Mouse (Mus musculus) cerebellum, postnatal 25 days (tissue): ENCODE measurements around the gene Nek2.

ENCODE experiments used
- DNase-seq, 2 experiments: peaks; one replicate each; pipeline ENCODE4 v3.0.0; 2021; ENCODE audit warnings: mixed read lengths in 2 of 2

Nek2 gene

DNA sequence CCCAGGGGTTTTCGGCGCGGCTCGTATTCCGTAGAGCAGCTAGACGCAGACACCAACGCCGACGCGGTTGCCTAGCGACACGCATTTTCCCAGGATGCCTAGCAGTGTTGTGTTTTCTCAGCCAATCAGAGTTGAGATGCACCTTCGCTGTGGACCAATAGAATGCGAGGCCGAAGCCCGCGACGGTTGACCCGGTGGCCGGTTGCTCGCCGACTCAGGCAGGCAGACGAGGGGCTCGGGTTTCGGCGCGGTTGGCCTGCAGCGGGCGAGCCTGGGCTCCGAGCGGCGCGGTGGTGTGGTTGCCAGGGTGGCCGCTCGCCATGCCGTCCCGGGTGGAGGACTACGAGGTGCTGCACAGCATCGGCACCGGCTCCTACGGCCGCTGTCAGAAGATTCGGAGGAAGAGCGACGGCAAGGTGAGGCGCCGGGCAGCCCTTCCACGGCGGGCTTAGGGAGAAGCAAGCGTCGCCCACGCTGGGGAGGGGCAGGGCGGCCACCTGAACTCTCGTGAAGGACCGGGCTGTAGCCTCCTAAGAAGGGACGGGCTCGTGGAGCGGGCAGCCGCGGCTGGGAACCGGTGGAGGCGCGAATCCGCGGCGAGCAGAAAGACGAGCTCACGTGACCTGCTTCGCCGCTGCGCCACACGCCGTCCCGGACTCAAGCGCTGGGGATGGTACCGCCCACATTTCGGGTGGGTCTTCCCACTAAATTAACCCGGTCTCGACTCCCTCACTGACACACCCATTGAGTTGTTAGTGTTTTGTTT is at the start of gene Nek2:
Gene Nek2 (plus strand): TSS at position 119 of the 766 bp plus-strand sequence.
- peak; percentile 96 for DNase-seq

DNA sequence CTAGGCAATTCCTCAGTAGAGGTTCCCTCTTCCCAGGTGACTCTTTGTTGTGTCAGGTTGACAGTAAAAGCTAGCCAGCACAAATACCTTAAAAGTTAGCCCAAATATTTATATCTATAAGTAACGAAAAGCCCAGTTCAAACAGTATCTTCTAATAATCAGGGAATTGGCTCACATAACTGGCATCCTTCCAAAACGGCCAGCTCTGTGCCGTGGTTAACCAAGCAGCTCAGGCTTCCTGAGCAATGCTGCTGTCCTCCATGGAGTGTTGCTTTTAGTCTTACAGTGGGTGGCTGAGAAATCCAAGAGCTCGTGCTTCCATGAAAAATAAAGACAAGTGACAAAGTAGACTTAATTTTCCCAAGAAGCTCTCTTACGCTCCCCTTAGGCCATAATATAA is 47.1 kb upstream of the Nek2 start:
- peak in 1 of 2 experiments; percentile 61 for DNase-seq

DNA sequence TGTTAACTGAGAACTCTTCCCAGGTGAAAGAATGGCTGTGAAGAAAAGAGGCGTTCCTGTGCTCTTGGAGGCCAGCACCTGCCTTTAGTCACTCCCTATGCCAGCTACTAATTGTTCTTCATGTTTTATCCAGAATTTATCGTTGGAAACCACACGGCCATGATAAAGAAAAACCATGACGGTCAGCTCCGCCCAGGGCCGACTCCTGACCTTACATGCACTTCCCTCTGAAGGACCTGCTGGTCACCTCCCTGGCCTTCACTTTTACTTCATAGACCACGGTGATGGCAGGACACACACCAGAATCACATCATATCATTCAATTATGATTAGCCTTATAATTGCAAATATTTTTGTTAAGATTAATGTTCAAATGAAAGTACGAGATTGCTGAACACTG is 46.1 kb upstream of the Nek2 start:
- no peak for DNase-seq

DNA sequence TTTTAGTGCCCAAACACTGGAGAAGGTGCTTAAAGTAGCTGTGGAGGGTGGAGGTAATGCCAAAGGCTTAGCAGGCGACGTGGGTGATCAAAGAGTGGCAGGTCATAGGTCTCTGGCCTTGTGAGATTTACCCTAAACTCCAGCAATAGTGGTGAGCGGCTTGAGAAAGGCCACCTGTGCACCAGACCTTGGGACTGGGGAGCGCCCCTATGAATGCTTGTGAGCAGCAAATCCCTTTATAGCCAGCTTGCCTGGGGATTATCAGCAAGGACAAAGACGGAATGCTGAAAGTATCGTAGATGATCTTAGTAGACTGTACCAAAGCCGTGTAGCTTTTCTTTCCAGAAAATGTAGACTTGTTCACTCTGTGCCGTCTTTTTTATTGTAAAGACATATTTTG is 43.7 kb upstream of the Nek2 start:
- no peak for DNase-seq

DNA sequence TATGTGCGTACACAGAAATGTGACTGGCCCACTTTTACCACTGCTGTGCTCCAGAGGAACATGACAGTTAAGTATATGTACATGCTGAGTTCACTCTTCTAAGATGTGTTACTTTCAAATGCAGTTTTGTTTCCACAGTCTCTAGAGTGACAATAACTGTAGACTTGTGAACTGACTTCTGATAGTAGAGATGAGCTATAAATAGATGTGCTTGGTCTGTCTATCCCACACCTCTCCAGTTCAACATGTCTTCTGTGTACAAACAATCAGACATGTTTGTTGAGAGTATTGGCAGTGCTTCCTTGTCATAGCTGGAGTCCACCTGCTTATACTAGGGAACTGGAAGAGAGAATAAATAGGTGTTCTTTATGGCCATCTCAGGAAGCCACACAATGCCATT is 40.8 kb upstream of the Nek2 start:
- no peak for DNase-seq

DNA sequence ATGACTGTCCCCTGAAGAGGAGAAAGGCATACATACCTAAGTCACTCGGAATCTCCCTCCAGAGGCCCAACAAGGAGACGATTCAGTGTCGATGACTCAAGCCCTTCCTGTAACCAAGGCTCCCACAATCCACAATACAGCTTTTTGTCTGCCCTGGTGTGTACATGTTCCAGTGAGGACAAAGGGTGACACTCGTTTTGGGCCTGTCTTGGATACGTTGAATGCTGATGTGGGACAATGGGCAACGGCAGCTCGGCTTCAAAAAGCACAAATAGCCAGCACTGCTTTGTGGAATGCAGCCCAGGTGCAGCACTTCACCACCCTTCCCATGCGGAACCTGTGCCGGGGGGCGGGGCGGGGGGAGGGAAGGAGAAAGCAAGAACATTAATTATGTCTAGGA is 36.1 kb upstream of the Nek2 start:
- no peak for DNase-seq

DNA sequence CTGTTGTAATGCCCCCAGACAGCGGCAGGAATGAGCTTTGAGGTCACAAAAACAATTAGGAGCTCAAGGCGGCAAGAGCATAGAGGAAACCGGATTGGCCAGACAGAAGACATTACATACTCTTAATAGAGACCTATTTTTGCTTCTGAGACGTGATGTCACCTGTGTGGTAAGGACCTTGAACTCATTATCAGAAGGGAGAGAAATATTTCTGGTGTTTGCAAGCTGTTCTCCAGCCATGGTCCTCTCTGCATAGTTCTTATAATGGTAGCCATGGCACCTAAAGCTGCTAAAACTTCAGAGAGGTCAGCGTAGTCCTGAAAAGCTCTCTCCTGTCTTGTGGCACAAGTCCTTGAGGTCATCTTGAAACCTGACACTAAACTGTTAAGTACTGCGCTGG is 35.0 kb upstream of the Nek2 start:
- DNase-seq: no peak

DNA sequence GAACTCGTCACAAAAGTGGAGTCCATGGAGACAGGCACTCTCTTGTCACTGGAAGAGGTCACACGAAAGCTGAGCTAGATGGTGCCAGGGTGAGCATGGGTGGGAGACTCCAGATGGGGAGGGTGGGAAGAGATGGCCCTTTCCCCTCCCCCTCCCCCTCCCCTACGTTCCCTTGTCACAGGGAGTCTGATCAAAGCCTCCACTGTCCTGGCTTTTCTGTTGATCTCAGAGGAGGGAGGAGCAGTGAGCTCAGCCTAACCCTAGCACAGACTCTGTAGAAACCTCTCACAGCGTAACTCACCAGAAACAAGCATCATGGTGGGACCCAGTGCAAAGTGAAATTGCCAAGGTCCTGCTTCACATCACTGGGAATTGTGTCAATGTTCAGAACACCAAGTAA is 33.9 kb upstream of the Nek2 start:
- no peak for DNase-seq

DNA sequence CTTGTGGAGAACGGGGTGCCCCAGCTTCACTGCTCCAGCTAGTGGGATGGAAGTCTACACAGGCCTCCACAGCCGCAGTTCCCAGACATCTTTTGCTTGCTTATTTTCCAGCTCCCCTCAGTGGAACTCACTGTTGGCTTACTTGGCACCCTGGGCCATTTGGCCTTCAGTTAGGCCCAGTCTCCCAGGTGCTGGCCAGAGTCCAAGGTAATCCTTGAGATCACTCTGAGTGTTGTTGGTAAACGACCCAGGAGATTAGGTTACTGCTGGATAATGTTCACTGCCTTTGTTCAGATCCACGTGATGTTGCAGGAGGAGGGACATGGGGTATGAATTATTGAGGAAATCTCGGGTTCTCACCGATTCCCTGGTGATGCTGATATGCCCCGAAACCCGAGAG is 28.3 kb upstream of the Nek2 start:
- DNase-seq: no peak

DNA sequence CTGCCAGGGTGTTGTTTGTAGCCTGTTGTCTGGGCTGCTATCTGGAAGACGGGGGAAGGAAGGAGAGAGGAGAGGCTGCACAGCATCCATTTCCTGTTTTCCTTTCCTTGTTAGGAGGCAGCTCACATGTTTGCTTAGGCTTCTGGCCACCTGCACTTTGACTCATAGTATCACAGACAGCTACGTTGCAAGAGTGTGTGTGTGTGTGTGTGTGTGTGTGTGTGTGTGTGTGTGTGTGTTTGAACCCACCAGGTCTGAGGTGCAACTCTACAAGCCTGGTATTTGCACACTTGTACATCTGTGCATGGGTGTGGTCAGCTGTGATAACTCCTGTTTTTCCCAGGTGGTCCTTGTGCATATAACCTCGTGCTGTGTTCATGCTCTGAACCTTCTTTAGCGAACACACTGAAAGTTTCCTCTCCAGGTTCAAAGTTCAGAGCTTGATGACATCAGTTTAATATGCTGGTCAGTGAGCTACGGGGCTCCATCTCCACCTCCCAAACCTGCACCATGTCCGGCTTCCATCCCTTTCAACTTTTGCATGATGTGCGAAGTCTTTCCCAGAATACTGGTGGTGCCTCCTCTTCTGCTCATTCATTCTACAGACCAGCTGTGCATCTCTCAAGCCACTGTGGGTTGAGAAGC is 27.2 kb upstream of the Nek2 start:
- DNase-seq: no peak

DNA sequence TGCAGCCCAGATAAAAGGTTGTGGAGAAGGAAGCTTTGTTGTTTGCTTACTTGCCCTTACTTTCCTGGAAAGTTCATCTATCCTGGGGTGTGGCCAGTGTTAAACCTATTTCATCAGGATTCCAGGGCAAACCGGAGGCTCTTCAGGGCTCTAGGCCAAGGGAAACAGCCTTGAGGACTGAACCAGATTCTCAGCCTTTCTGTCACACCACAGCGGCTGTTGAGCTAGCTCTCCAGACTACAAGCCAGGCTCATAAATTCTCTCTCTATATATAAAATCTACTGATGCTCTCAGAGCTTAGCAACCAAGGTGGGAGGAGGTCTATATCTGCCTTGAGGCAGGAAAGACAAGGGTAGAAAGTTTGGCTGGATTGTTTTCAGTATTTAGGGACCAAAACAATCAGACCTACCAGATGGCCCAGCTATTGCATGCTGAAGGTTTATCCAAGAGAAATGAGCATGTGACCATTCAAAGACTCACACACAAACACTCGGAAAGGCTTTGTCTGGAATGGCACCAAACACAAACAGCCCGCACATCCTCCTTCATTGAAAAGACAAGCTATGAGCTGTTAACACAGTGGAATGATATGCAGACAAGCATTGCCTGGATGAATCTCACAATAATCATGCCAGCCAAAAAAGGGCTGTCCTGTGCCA is 24.9 kb upstream of the Nek2 start:
- DNase-seq: no peak

DNA sequence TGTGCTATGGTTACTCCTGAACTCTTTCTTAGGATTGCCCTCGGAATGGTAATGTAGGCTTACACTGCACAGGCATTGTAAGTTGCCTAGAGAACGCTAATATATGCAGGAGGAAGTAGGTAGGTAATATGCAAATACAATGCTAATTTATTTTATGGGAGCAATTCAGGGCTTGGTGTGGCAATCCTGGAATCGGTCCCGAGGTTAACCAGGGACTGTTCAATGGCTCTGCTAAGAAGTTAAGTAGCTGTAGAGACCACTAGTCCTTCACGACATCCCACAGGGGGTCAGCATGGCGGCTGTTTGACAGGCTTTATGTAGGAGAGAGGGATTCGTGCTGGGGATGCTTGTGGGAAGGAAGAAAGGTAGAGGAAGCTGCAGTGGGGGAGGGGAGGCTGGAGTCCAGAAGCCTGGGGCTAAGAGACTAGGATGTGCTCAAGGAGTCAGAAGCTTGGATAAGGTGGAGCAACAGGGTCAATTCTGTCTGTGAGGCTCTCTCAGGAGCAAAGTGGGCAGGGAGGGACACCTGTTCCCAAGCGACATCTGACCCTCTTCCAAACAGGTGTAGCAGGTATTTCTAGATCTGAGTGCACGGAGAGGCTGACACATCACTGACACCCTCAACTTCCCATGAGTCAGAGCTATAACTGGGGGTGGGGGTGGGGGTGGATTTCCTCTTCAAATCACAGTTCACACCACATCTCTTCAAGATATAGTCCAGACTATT is 19.0 kb upstream of the Nek2 start:
- DNase-seq: no peak

DNA sequence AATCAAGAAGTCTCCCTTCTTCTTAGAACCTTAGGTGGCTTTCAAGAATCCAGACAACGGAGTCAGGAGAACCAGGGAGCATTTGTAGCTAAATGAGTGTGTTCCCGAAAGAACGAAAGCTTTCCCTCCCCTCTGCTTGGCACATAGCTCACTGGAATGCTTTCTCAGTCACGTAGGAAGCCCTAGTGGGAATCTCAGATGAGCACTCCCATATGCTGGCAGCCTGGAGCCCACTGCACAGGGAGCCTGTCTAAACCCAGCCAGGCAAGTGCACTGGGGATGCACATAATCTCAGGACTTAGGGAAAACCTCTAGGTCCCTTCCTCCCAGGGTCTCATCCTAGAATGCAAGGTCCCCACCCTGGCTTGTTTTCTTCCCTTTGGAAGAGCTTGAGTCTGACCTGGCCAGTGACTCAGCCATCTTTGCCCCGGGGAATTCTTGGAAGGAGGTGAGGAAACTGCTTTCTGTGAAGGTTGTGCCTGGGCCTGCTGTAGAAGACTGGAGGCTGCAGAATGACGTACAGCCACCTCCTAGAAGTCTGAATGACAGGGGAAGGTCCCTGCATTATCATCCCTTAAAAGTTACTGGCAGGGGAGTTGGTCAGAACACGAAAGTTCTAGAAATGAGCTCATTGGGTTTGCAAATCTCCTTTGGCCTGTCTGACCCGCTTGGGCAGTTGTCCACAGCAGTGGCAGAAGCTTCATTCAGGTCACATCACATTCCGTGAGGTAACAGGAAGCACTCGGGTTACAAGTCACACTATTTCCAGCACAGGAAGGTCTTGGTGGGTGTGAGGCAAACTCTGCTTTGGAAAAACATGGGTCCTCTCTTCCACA is 18.2 kb upstream of the Nek2 start:
- no peak for DNase-seq

DNA sequence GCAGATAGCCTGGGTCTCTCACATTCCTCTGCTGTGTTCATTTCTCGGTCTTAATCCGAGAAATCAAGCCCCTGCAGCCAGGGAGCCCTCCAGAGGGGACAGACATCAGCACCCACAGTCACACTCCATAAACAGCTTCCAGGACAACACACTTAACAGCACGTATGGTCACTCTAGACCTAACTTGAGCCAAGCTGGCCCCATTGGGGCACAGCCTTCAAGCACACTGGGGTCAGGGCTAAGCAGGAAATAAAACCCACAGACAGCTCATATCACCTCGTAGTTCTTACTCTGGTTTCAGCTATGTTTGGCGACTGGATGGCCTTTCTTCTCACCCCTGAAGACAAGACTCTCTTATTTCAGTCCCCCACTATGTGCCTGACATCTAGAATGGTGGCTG is 16.5 kb upstream of the Nek2 start:
- no peak for DNase-seq

DNA sequence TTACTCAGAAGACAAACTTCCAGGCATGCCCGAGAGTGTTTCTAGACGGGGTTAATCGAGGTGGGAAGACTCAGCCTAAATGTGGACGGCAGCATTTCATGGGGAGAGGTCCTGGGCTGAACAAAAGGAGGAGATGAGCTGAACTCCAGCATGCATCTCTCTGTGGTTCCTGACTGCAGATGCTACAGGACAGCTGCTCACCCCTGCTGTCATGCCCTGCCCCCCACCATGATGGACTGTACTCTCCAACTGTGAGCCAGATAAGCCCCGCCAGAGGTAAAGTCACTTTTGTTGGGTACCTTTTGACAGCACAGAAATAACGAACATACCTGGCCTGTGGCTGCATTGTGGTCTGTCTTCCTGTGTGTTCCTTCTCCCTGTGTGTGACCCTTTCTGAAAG is 15.5 kb upstream of the Nek2 start:
- no peak for DNase-seq

DNA sequence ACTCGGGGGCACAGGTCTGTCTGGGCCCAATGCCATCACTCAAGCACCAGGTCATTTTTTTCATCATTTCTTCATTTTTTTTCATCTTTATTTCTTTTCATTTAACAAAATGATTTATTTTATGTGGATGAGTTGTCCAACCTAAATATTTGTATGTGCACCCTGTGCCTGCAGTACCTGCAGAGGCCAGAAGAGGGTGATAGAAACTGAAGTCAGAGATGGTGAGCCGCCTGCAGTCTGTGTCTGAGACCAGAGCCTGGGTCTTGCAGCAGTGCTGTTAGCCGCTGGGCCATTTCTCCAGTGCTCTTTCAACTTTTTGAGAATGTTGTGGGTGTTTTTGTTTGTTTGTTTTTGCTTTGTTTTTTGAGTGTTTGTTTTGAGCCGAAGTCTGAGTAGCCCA is 14.5 kb upstream of the Nek2 start:
- no peak for DNase-seq

DNA sequence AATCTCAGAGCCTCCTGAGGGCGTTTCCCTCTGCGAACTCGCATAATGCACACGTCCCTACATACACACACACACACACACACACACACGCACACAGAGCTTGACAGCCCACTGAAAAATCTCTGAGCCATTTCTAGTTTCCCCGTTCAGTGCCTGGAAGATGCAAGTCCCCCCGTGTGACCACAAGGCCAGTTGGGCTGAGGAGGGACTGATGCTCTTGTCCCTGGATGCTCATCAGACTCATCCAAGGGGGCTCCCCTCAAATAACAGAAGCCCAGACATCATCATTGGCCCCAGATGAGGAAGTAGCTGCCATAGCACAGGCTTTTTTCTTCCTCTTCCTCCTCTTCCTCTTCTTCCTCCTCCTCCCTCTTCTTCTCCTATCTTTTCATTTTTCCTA is 13.3 kb upstream of the Nek2 start:
- no peak for DNase-seq

DNA sequence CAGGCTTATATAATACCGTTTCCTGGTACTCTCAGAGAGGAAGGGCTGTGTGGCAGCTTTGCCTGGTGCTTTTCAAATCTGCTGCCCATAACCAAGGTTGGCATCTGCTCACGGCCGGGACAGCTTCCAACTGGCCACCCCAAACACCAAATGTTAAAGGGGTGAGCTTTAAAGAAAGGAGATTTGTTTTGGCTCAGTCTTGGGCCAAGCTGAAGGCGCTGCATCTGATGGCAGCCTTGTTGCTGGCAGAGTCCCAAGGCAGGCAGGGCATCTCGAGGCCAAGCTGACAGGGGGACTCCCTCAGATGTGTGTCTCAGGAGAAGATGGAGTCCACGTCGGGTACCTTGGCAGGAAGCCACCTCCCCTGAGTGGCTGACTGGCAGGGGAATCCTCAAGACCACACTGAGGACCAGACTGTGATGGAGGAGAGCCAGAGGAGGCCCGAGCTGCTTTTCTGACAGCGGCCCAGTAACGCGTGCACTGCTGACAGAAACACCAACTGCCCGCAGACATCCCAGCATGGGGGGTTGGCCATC is 12.5 kb upstream of the Nek2 start:
- peak; percentile 93 for DNase-seq

DNA sequence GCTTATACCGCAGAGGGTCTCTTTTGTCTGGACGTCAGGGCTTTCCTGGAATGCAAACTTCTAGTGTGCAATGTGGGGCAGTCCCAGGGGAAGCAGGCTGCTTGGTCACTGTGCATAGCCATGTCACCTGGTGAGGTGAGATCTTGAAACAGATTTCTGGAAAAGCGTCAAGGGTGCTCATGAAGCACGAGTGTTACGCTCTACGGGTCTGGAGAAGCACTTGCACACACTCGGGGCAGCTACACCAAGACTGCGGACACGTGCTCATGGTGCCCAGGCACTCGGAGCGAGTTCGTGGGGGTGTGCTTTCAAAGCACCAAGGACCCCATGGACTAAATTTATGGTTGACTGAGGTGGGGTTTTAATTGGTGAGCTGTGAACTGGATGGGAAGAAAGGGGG is 9.5 kb upstream of the Nek2 start:
- DNase-seq: no peak

DNA sequence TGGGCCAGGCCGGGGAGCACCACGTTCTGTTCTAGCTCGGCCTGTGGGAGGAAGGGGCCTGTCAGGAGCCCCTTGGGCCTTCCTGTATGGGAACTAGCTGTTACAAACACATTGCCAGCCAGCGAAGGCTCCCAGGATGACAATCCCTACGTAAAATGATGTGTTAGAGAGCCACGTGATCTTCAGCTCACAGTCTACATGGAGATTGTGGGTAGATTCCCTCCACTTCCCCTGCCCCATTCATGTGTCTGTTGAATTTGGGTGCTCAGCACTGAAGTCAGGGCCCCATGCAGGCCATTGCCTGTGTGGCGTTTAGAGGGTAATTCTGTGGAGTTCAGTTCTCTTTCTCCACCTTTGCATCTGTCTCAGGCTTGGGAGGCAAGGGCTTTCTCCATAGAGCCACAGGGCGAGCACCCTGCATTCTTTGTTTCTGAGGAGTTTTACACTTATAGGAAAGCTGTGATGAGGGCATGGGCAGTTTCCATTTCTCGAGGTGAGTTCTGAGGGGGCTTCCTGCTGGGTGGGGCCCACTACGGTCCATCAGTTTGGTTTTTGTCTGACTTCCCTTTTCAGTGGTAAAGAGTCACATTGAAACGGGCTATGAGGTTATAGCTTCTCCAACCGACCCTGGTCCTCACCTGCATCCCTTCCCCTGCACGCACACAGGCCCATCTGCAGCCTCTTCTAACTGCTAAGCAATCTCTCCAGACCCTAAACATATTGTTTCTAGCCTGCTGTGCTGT is 8.1 kb upstream of the Nek2 start:
- no peak for DNase-seq

DNA sequence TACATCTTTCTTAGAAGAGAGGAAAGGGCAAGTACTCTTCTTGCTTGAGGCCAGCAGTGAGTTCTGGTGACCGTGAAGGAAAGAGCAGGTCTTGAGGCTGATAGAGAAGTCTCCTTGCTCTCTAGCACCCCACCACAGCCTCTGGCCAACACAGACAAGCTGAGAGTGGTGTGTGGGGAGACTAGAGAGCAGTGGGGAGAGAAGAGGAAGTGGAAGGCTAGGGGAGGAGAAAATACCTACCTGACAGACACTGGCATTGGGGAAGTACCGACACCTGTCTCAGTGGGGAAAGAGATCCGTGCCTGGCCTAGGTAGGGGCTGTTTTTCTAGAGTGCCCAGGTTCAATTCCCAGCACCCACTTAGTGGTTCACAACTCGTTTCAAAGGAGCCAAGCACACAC is 7.0 kb upstream of the Nek2 start:
- no peak for DNase-seq

DNA sequence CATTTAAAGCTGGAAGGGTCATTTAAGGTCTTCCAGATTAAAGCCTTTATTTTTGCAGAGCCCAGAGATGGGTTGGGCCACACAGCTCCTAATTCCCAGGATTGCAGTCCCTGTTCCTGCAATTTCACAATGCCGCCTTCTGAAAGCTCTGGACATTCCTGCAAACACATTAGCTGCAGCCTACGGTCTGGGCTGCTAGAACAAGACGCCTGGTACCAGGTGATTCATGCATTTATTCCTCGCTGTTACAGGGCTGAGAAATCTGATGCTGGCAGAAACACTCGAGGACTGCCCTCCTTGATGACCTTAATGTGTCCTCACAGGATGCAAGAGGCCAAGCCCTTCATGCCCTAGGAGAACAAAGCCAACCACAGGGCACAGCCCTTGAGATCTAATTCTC is 6.3 kb upstream of the Nek2 start:
- DNase-seq: no peak
